Mouse (Mus musculus): ENCODE measurements at regions not wholly inside any gene's neighbourhood (a gene's known extent, or its start where the extent isn't known, plus 50 kb on each side); places are given as distances from the start of the nearest gene placed in this dataset.

GRCm38 (mm10) chr3:61116364-61116763, 113.8 kb downstream of the P2ry1 start:
- no peak for TF ChIP-seq MYOD1 (IDR thresholded peaks at IDR 0.05; ENCODE audit: control insufficient read depth, insufficient read length, low read depth)
- no peak for TF ChIP-seq CTCF (IDR thresholded peaks at IDR 0.05; ENCODE audit: control insufficient read depth, insufficient read depth, insufficient read length)
- no peak for TF ChIP-seq MAX (IDR thresholded peaks at IDR 0.05)
- no peak for TF ChIP-seq CEBPB (IDR thresholded peaks at IDR 0.05; ENCODE audit: low read depth)
- no peak for TF ChIP-seq USF1 (IDR thresholded peaks at IDR 0.05; ENCODE audit: low read depth)
